Mouse (Mus musculus) megakaryocyte-erythroid progenitor cell, adult 5-6 weeks (primary cell): Measurements from ENCODE around the gene Ercc6l2. TPM values are rescaled to one million over a fixed set of nuclear protein-coding genes. Genes with fewer than 3 reads are reported as not detected.
"Not testable (repeated sequence)": the region's sequence is repeated elsewhere in the genome, so short reads cannot be mapped to it uniquely, and the experiment has no call there.

ENCODE experiments used
- ATAC-seq: replicated peaks from 2 replicates; pipeline ENCODE4 v1.8.0; 2016; ENCODE audit warnings: mild to moderate bottlenecking, inconsistent platforms; ENCODE audit not compliant: severe bottlenecking, poor library complexity, low FRiP score, low TSS enrichment
- total RNA-seq, 2 experiments: library from RNA; stranded (forward) in 1 of 2; stranded (reverse) in 1 of 2; fragments of 200-1000, 215-1000 nt in 1 of 2; fragments of >200 nt in 1 of 2; fragmentation: Nextera tagmentation in 1 of 2; gene quantifications; 2 replicates each; pipeline ENCODE4 v1.2.3; 2014 to 2017

Gene Ercc6l2
- total RNA-seq, 2 experiments from 2014 or later, result 40.5 to 55.2 TPM

DNA sequence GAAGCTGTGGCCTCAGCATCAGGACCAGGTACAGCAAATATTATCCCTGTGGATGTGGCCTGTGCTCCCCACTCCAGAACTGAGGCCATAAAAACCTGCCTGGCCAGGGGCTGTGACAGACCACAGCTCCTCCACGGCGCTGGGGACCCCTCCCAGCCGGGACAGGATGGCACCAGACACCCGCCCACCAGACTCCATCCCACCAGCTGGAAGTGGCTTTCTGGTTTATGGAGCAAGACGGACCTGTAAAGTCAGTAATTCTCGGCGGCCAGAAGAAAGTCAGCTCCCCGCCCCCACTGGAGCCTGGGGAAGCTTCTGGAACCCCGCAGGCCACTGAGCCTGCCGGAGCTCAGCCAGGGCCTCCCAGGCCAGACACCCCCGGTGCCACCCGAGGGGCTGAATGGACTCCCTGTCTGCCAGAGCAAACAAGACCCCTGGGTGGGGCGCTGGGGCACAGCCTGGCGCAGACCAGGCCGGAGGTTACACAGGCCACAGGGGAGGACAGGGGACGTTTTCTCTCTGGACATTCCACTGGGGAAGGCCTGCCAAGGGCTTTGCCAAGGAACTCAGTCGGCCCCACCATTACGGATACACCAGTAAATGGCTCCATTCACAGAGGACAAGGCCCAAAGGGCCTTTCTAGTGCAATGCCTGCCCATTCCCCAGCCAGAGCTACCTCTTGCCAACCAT, 103.8 kb downstream of the Ercc6l2 start:
- ATAC-seq, result no peak

DNA sequence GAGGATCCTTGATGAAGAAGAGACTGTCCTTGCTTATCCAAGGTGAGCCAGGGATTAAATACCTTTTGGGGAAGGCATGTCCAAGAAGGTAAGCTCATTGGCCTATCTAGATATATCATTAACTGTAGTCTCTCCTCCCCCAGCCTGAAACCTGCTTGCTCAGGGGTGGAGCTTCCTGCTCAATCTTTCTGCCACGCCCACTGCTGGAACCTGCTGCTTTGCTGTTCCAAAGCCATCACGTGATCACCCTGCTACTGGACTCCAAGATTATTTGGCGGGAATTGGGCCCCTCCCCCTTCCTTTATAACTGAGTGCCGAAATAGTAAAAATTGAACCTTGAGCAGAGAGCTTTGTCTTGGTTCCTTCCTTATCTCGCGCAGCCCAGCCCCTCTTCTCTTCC, 109.0 kb downstream of the Ercc6l2 start:
- not testable (repeated sequence) for ATAC-seq

DNA sequence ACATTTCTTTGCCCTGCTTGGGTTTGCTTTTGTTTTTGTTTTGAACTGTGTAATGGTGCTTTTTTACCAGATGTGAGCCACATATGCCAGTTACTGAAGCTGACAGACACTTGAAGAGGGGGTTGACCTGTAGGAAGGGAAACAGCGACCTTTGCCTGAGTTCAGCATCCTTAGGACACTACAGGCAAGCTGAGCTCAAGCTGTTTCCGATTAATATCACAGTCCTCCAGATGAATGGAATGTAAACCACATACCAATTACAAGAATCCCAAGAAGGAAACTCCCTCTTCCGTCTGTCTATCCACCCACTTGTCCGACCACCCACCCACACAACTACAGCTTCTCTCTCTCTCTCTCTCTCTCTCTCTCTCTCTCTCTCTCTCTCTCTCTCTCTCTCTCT, 112.3 kb downstream of the Ercc6l2 start:
- no peak for ATAC-seq

DNA sequence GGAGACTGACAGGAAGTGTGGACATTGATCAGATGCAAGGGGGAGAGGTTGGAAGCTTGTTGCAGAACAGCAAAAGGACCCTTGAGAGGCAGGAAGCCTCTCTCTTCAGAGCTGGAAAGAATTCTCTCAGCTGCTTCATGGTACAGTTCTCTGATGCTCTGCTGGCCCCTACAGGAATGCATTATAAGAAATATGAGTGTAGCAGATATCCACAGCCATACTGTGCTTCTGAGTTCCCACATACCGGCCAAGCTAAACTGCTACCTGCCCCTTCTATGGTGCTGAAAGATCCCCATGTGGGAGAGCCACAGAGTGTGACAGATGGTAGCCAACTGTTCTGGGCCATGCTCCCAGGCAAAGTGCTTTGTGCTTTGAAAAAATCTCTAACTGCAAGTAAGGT, 114.3 kb downstream of the Ercc6l2 start:
- ATAC-seq, result peak; percentile 51

DNA sequence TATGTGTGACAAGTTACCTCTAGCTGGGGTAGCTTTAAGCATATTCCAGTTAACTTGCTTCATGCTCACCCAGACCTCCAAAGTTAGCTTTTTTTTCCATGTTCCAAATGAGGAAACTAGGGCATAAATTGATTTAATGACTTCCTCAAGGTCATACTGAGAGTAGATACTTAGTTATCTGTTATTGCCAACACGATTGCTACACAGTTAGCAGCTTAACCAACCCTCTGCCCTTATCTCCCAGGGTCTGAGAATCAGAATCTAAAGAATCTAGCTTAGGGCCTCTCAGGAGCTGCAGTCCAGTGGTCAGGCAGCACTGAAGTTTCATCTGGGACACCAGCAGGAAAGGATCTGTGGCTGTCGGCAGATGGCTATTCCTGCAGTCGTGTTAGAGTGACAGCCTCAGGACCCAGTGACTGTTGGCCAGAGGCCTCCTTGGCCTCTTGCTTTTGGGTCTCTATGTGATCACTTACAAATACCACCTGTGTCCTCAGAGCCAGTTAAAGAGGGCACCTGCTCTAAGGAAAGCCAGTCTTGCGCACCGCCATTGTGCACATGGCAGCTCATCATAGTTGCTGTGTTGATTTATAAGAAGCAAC, 115.0 kb downstream of the Ercc6l2 start:
- ATAC-seq, result no peak

DNA sequence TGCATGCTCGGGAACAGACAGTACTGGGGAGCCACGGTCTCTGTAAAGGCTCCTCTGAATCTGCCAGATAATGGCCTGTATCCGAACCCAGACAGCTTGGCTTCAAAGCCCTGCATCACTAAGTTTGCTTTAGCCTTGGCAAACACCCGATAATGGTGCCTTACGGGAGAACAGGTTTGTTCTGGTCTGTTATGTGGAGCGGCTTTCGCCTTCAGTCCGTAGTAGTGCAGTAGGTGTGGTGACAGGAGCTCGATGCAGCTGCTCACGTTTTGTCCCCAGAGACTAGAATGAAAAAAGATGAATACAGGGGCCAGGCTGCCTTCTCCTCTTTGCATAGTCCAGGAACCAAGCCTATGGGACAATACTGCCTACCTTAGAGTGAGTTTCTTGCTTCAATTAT, 115.5 kb downstream of the Ercc6l2 start:
- no peak for ATAC-seq

DNA sequence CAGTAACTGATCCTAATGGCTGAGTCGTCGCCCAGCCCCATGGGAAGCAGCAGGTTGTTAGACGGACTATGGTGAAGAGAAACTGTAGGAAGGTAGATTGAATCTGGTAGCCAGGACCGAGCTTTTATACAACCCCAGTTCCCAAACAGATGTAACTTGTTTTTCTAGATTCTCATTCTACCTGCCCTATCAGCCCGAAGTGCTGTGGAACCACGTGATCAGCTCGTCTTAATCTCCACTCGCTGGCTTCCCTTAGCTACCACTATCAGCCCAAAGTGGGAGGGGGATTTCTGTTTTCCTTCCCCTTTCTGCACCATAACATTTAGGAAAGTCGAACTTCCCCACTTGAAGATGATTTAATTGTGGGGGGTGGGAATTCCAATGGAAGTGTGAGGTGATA, 121.3 kb downstream of the Ercc6l2 start:
- ATAC-seq, result peak; percentile 67

DNA sequence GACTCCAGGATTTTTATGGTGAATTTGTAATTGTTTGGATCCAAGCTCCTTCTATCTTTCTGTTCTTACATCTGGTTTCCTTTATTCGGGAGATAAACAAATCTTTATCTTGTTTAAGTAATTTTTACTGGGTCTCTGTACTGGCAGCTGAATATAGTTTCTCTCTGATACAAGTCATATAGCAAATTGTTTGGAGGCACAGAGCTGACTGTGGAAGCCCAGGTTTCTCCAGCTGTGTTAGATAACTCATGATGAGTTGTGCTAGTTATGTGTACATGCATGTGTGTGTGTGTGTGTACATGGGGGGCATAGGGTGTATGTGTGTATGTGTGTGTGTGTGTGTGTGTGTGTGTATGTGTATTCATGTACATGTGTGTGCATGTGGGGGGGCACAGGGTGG, 125.2 kb downstream of the Ercc6l2 start:
- no peak for ATAC-seq

DNA sequence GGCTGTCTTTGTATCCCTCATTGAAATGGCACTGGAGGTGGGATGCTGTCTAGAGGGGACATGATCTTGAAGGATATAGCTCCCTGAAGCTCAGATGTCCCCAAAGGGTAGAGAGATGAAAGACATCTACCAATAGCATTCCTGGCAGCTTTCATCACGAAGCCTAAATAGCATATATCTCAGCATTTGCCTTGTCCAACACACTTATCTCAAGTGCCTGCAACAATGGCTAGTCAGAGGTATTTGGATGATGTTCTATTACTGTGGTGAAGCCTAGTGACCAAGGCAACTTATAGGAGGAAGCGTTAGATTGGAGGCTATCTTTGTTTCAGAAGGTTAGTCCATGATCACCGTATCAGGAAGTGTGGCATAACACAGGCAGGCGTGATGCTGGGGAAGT, 126.1 kb downstream of the Ercc6l2 start:
- no peak for ATAC-seq

DNA sequence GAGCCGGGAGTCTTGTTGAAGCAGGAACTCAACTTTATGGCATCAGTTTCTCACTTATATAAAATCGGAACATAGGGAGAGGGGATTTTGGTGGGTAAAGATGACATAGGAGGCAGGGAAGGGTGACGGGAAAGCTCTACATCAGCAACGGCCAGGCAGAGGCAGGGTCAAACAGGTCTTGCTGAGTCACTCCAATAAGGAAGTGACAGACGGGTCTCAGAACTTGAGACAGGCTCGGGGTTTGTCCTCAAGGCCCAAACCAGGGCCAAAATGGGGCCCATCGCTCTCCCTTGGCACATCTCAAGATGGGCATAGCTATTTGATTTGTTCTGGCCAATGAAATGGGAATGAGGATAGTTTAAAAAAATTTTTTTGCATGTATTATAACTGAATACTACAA, 128.6 kb downstream of the Ercc6l2 start:
- no peak for ATAC-seq

DNA sequence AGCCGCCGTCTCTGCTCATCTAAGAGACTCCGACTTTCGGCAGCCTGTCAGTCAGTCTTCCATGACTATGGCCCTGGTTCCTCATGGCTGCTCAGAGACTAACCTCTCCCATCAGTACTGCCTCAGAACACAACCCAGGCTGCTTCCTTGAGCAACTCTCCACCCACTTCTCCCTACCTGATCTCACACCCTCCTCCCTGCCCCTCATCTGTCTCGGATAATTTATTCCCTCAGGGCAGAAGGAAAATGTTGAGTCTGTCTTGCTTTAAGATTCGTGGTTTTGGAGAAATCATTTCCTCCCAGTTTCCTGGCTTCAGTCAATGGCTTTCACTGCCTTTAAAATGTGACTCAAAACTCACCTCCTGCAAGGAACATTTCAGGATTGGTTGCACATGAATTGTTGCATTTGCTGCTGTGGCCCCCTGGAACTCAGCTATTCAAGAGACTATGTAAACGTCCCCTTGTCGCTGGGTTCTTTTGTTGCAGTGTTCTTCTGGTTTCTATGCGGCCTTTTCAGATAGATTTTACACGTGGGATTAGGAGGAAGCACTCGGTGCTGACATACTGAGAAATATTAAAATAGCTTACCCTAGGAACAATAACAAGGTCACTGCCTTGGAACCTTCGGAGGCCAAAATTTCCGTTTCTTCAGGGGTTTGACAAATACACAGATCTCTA, 129.4 kb downstream of the Ercc6l2 start:
- no peak for ATAC-seq

Other genes with a start within 250 kb of the Ercc6l2 start
- gene Ptch1, start 241.6 kb upstream of the Ercc6l2 start, total RNA-seq (2014; fragmentation: Nextera tagmentation), result 17.2 and 28.8 TPM in 2 replicates
- gene Ptch1, start 241.6 kb upstream of the Ercc6l2 start, total RNA-seq (2017), result 13.1 and 26.9 TPM in 2 replicates